Mouse (Mus musculus) frontal cortex, postnatal 25 days (tissue): ENCODE results near the gene Madd.
A peak's percentile ranks its signal among the peaks of the same experiment; 100 is the strongest.

Experiments
- DNase-seq, 2 experiments: peaks; one replicate each; pipeline ENCODE4 v3.0.0; 2022; ENCODE audit warnings: low spot score in 2 of 2

Gene Madd

DNA sequence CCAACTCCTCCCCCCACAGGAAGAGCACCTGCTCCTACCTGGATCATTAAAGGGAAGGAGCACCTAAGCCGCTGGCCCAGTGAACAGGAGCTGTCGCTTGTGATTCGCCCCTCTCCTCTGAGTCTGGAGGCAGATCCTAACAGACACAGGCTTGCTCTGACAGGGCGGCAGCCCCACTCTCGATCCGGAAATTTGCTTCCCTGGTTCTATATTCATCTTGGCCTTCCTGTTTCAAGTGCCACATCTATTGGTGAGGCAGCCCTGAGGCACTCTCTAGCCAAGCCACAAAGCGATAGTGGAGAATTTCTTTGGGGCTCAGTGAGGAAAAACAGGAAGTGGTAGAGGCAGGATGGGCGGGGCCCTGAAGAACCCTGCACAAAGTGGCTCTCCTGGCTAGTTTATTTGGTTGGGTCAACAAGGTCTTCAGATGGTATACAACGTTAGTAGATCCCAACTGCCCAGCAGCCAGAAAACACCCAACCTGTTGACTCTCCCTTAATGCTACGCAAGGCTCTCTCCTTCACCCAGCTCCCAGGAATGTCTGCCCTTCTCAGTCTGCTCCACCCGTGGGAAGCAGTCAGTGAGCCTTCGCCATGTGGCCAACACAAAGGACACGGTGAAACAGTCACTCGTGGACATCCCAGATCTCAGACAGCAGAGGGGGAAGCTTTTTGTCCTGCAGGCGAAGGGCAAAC lies at the start of gene Madd:
TSS of gene Madd (minus strand) at position 127 of the 695 bp plus-strand sequence.
- DNase-seq, result no peak

DNA sequence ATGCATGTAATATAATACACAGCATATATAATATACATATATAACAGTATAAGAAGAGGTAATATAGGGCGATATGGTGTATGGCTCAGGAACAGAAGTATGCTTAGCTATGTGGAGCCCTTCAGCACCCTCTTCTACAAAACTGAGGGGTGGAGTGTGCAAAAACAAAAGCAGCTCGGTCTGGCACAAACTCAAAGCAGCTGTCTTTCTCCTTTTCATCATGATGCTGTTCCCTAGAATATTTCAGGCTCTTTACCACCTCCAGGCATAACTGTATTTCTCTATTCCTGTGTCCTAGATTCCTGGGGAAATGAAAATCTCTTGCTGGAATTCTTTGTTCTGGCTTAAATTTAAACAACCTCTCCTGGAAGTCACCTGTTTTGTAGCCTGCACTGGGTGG lies 46.1 kb upstream of the Madd start:
- no peak for DNase-seq

GRCm38 (mm10) chr2:91223614-91224013 lies 40.0 kb upstream of the Madd start:
- DNase-seq, result no peak

DNA sequence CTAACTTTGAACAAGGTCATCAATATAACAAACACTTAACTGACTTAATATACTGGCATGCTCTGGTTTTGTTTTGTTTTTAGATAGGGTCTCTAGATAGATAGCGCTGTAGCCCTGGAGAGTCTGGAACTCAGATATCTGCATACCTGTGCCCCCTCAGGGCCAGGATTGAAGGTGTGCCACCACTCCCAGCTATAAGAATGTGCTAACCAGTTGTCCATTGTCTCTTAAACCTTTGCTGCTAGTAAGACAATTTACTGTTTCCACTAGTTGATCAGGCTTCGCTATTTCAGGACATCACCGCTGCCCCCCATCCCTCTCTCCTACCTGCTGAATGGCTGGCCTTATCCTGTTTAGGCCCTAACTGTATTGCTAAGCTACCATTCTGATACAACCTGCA lies 36.9 kb upstream of the Madd start:
- DNase-seq, result no peak

DNA sequence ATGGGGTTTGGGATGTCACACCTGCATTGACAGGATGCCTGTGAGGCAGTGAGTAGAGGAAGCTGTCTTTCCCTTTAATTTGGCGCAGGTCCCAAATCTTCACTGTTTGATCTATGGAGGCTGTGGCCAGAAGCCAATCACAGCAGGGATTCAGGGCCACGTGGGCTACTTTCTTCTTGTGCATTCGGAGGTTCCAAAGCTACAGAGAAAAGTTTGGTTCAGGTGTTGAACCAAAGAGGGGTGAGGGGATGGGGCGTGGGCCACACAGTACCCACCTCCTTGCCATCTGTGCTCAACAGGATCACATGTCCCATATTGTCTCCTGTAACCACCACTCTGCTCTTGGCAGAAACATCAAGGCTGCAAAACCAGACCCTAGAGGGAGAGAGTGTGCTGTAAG lies 33.4 kb upstream of the Madd start:
- no peak for DNase-seq

DNA sequence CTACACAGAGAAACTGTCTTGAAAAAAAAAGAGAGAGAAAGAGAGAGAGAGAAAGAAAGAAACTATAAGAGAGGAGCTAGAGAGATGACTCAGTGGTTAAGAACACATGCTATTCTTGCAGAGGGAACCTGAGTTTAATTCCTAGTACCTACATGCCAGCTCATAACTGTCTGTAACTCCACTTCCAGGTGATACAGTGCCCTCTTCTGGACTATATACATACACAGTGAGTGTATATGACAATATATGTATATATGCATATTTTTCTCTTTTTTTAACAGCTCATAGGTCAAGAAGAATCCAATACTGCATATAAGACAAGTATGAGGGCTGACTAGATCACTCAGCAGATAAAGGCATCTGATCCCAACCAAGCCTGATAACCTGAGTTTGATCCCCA lies 29.7 kb upstream of the Madd start:
- no peak for DNase-seq

GRCm38 (mm10) chr2:91206254-91206775 lies 22.7 kb upstream of the Madd start:
- no peak for DNase-seq

- DNase-seq, result no peak
These were observed 19.5 kb upstream of the Madd start for GRCm38 (mm10) chr2:91202972-91203656.

GRCm38 (mm10) chr2:91202222-91202971 lies 18.8 kb upstream of the Madd start, which contains the start of the genes Nr1h3 and Acp2:
Nr1h3 (minus strand) TSS chr2:91202834.
Acp2 (plus strand) TSS chr2:91202885.
- peak; percentile 90 to 95 for DNase-seq

GRCm38 (mm10) chr2:91198888-91199287 lies 15.3 kb upstream of the Madd start:
- DNase-seq, result no peak

DNA sequence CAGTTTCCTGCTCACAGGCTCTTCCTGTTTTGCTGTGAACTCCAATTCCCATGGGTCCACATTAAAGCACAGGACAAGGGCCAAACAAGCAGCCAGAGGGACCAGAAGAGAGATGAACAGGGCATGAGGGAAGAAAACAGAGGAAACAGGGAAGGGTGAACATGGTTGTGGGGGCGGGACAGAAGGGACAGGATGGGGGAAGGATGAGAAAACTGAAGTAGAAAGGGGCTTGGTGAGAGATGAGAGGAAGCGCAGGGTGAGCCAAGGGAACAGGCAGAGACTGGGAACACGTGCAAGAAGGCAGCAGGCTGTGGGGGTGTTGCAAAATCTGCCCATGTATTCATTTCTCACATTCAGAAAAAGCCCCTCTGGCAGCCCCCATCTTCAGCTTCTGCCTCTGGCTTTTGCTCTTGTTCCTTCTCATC lies 13.0 kb upstream of the Madd start:
- DNase-seq, result no peak

DNA sequence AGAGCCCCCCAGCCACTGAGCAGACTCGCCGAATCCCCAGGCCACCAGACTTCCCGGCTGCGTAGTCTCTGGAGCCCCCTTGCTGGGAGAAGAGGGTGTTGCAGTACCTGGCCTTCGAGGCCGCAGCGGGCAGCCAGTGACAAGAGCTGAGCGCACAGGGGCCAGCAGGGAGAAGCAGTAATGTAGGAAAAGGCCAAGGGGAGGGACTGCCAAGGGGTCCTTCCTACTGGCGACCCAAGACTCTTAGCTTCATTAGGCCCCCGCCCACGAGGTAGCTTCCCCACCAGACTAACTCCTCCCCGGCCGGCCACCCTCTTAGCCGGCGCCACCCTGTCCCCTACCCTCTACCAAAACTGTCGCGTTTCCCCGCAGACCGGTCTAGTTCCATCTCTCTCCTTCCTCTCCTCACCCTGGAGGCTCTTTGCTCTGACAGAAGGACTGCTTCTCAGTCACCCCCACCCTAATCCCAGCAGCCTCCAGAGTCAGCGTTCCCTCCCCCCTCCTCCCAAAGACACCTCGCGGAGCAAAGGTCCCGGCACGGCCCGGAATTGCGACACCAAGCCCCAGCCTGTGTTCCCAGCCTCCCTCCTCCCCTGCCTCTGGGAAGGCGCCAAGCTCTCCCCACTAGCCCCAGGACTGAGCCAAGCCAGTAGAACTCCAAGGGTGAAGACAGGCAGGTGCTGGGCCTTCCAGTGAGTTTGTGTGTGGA lies 11.1 kb upstream of the Madd start:
- DNase-seq, result no peak

- DNase-seq, result no peak
These were observed 6.9 kb upstream of the Madd start for GRCm38 (mm10) chr2:91190501-91190900.

GRCm38 (mm10) chr2:91187431-91187830 lies 3.8 kb upstream of the Madd start:
- no peak for DNase-seq

GRCm38 (mm10) chr2:91186208-91186607 lies 2.6 kb upstream of the Madd start:
- DNase-seq, result no peak

DNA sequence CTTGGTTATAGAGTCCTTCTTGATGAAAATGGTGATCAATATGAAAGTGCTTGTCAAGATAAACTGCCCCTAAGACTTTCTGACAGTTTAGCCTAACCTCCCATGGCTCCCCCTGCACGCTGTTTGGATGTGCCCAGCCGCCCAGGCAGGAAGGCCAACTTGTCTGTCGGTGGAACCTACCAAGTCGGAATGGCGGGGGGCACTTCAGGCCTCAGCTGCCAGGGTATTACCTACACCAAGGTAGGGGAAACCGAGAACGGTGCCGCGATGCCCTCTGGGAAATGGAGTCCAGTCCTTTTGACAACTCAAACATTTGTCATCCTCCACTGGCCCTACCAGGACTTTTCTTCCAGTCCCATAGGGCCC lies 506 bp downstream of the Madd start:
- peak; percentile 94 for DNase-seq

DNA sequence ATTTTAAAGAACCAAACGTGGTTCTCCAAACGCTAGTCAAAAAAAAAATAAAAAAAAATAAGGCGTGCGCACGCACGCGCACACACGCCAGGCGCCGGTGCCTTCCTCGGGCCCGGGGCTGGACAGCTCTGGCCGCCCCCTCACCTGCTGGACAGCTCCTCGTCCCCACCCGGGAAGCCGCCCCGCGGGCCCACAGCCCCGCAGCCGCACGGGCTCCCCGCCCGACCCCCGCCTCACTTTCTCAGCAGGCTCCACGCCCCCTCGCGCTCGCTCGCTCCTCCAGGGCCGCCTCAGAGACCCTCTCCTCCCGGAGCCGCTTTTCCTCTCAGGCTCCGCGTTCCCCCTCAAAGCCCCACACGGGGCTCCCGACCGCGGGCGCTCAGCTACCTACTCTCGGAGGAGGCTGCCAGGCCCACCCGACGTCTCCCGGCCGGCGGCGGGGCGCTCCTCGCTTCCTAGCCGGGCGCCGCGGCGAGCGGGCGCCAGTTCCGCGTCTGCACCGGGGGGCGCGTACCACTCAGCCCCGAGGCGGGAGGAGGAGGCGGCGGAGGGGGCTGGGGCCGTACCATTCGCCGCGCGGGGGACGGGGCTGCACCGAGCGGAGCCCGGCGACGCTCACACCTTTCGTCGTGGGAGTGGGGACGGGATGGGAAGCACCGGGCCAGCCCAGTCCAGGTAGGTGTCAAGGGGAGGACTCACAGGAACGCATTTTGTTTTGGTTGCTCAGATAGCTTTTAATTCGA lies 1.1 kb downstream of the Madd start:
- DNase-seq, result peak; percentile 59 to 80

DNA sequence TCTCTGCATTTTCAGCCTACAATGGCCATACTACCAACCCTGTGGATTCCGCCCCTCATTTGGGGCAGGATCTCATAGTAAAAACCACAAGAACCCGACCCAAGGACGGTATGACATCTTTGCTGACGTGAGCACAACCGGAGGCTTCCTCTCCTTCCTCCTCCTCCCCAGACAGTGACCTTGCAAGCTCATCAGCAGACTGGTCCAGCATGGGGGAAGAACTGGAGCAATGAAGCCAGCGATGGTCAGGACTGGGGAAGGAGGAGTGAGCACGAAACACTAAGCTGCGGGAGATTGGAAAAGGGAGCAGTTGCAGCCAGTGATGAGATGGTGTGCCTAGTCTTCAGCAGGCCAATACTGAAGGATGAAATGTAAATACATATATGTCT lies 1.6 kb downstream of the Madd start:
- DNase-seq, result no peak

GRCm38 (mm10) chr2:91180706-91181105 lies 2.9 kb downstream of the Madd start:
- DNase-seq, result no peak

DNA sequence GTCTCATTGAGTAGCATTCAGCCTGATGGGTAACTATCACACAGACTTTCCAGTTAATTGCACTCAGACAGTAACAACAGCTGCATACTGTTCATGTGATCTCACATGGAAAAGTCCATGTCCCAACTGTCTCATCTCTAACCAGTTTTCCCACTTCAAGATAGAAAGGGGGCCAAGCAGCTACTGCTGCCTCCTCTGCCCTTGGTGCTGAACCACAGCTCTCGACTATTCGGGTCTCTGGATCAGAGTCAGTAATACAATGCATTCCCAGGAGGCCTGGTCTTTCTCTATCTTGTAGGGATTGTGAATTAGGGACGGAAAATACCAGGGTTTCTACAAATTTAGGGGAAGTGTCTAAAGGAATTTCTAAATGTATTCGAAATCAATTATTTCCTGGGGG lies 3.8 kb downstream of the Madd start:
- no peak for DNase-seq

- no peak for DNase-seq
These were observed 7.4 kb downstream of the Madd start for GRCm38 (mm10) chr2:91176234-91176633.
